Mouse (Mus musculus): Measurements from ENCODE around the gene Mageb2. TPM values are rescaled to one million over a fixed set of nuclear protein-coding genes. Genes with fewer than 3 reads are reported as not detected.
"Not testable (repeated sequence)": the region's sequence is repeated elsewhere in the genome, so short reads cannot be mapped to it uniquely, and the experiment has no call there.

The Mageb2 gene
- polyA plus RNA-seq (2015; fragmentation: Nextera tagmentation; extraction: Ambion mirVana) = not detected in 2 replicates

DNA sequence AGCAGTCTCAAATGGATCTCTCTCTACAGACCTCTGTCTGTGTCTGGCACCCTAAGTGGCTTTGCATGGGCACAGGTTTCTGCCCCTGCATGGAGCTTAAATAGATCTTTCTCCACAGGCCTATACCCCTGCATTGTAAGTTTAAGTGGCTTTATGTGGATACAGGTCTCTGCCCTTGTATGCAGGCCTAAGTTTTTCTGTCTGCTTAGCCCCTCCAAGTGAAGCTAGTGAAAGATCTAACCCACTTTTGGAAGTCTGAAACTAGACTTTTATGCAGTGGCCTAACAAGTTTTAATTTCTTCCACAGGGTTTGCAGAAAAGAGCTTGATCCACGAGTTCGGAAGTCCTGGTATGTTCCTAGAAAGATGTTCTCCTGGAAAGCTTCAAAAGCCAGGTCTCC, at the start of gene Mageb2:
Gene Mageb2 (plus strand): TSS at position 301 of the 400 bp plus-strand sequence.
- not testable (repeated sequence) for H3K4me3 ChIP-seq; ATAC-seq (ENCODE audit: borderline replicate concordance, extremely low read depth, low FRiP score, low TSS enrichment); H3K4me1 ChIP-seq; H3K36me3 ChIP-seq; H3K9me3 ChIP-seq; H3K9ac ChIP-seq; H3K27me3 ChIP-seq; H3K27ac ChIP-seq; H3K4me2 ChIP-seq
- WGBS = 78% methylated on average over 2 of the region's 2 CpGs

DNA sequence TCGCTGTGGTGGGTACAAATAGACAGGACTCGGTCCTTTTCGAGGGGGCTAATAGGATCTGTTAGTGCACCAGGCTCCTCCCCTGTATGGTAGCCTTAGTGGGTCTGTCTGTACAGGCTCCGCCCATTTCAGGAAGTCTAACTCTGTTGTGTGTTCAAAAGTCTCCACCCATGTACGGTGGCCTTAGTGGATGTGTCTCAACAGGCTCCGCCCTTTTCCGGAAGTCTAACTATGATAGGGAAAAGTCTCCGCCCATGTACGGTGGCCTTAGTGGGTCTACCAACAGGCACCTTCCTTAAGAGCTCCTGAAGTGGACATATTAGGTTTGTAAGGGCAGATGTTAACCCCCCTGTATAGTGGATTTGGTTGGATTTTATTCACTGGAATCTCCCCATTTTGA, 18.2 kb upstream of the Mageb2 start:
- not testable (repeated sequence) for ATAC-seq (ENCODE audit: borderline replicate concordance, extremely low read depth, low FRiP score, low TSS enrichment); H3K27me3 ChIP-seq; H3K9me3 ChIP-seq; H3K4me2 ChIP-seq; H3K27ac ChIP-seq; H3K4me1 ChIP-seq; H3K36me3 ChIP-seq; H3K9ac ChIP-seq; H3K4me3 ChIP-seq
- 90% methylated on average over 9 of the region's 9 CpGs for WGBS

Other genes with a start within 250 kb of the Mageb2 start
- not detected in 2 replicates for gene Gm5072, start 60.8 kb downstream of the Mageb2 start, polyA plus RNA-seq (2015; fragmentation: Nextera tagmentation; extraction: Ambion mirVana)
- not detected in 2 replicates for gene Gm8914, start 148.4 kb downstream of the Mageb2 start, polyA plus RNA-seq (2015; fragmentation: Nextera tagmentation; extraction: Ambion mirVana)
- not detected in 2 replicates for gene 1700084M14Rik, start 244.2 kb downstream of the Mageb2 start, polyA plus RNA-seq (2015; fragmentation: Nextera tagmentation; extraction: Ambion mirVana)